Mouse (Mus musculus): ENCODE data around the gene Tbl2. TPM values are rescaled to one million over a fixed set of nuclear protein-coding genes. Genes with fewer than 3 reads are reported as not detected.

Tbl2 gene
- polyA plus RNA-seq, 1 experiment from 2014 or later: 15.3 TPM

DNA sequence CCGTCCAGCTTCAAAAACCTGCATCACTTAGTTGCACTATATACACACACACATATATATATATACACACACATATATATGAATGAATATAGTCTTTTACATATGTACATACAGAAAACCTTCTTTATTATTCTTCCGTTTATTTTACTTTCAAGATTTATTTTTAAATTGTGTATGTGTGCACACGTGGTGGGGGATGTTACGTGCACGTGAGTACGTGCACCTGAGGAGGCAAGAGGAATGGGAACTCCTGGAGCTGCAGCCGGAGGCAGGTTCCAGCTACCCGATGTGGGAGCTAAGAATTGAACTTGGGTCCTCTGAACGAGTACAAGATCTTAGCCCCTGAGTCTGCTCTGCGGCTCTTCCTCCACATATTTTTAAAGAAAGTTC is 36.8 kb downstream of the Tbl2 start:
- Histone ChIP-seq H3K4me2 (ENCODE audit: low read length) (peak overlapping the region; percentile 80), H3K4me1 (ENCODE audit: control insufficient read depth, insufficient read depth, low read length) (peaks cover 21% of the 10 kb centered on the region), H3K9ac (replicated peaks; ENCODE audit: low read length) (peak overlapping the region; percentile 94), H3K27me3 (ENCODE audit: control insufficient read depth, insufficient read depth, low read length) (no peaks in the 10 kb centered on the region), H3K36me3 (ENCODE audit: control insufficient read depth, insufficient read depth, low read length) (peaks cover 25% of the 10 kb centered on the region), H3K27ac (replicated peaks; ENCODE audit: low read depth, low read length) (peak overlapping the region; percentile 94), H3K4me3 (replicated peaks; ENCODE audit: low read depth, low read length) (peak overlapping the region; percentile 97), H3K9me3 (ENCODE audit: control insufficient read depth, low read length) (no peaks in the 10 kb centered on the region)
- ATAC-seq (ENCODE audit: low FRiP score, low TSS enrichment): no peak
- no peak for DNase-seq
- 20% methylated on average over 10 of the region's 10 CpGs for WGBS

GRCm38 (mm10) chr5:135186621-135187348 is 37.3 kb downstream of the Tbl2 start, which contains the start of gene Baz1b:
TSS of gene Baz1b (plus strand) at chr5:135187264.
- H3K9ac ChIP-seq (replicated peaks; ENCODE audit: low read length): peak within 1 kb of the TSS; percentile 94
- peak within 1 kb of the TSS; percentile 94 for H3K27ac ChIP-seq (replicated peaks; ENCODE audit: low read depth, low read length)
- DNase-seq (peak; percentile 99), ATAC-seq (ENCODE audit: low FRiP score, low TSS enrichment) (peak; percentile 96)
- peak within 1 kb of the TSS; percentile 97 for H3K4me3 ChIP-seq (replicated peaks; ENCODE audit: low read depth, low read length)
- peaks cover 21% of the 10 kb centered on the region for H3K4me1 ChIP-seq (ENCODE audit: control insufficient read depth, insufficient read depth, low read length)
- H3K4me2 ChIP-seq (ENCODE audit: low read length): peak within 1 kb of the TSS; percentile 80
- H3K27me3 ChIP-seq (ENCODE audit: control insufficient read depth, insufficient read depth, low read length): no peaks in the 10 kb centered on the region
- no peaks in the 10 kb centered on the region for H3K9me3 ChIP-seq (ENCODE audit: control insufficient read depth, low read length)
- peaks cover 21% of the 10 kb centered on the region for H3K36me3 ChIP-seq (ENCODE audit: control insufficient read depth, insufficient read depth, low read length)
- under 1% methylated on average over 57 of the region's 57 CpGs for WGBS

- Histone ChIP-seq H3K27ac (replicated peaks; ENCODE audit: low read depth, low read length) (peak overlapping the region; percentile 94), H3K27me3 (ENCODE audit: control insufficient read depth, insufficient read depth, low read length) (no peaks in the 10 kb centered on the region), H3K9ac (replicated peaks; ENCODE audit: low read length) (peak overlapping the region; percentile 94), H3K9me3 (ENCODE audit: control insufficient read depth, low read length) (no peaks in the 10 kb centered on the region), H3K4me2 (ENCODE audit: low read length) (peak overlapping the region; percentile 80), H3K36me3 (ENCODE audit: control insufficient read depth, insufficient read depth, low read length) (peaks cover 13% of the 10 kb centered on the region; the same call in 1 of the 2 replicates), H3K4me1 (ENCODE audit: control insufficient read depth, insufficient read depth, low read length) (peaks cover 25% of the 10 kb centered on the region), H3K4me3 (replicated peaks; ENCODE audit: low read depth, low read length) (peak overlapping the region; percentile 97)
- DNase-seq (peak; percentile 50), ATAC-seq (ENCODE audit: low FRiP score, low TSS enrichment) (peak; percentile 72)
- WGBS: under 1% methylated on average over 95 of the region's 102 CpGs
Observed at GRCm38 (mm10) chr5:135187349-135188213, 38.1 kb downstream of the Tbl2 start.

GRCm38 (mm10) chr5:135188214-135188554 is 38.7 kb downstream of the Tbl2 start:
- H3K4me2 ChIP-seq (ENCODE audit: low read length): peak overlapping the region; percentile 80
- peak overlapping the region; percentile 94 for H3K9ac ChIP-seq (replicated peaks; ENCODE audit: low read length)
- no peaks in the 10 kb centered on the region for H3K27me3 ChIP-seq (ENCODE audit: control insufficient read depth, insufficient read depth, low read length)
- DNase-seq (no peak), ATAC-seq (ENCODE audit: low FRiP score, low TSS enrichment) (no peak)
- no peaks in the 10 kb centered on the region for H3K9me3 ChIP-seq (ENCODE audit: control insufficient read depth, low read length)
- H3K36me3 ChIP-seq (ENCODE audit: control insufficient read depth, insufficient read depth, low read length): peaks cover 9% of the 10 kb centered on the region; the same call in 1 of the 2 replicates
- H3K27ac ChIP-seq (replicated peaks; ENCODE audit: low read depth, low read length): peak overlapping the region; percentile 94
- peaks cover 27% of the 10 kb centered on the region for H3K4me1 ChIP-seq (ENCODE audit: control insufficient read depth, insufficient read depth, low read length)
- WGBS: 1% methylated on average over 8 of the region's 8 CpGs
- H3K4me3 ChIP-seq (replicated peaks; ENCODE audit: low read depth, low read length): peak overlapping the region; percentile 97

DNA sequence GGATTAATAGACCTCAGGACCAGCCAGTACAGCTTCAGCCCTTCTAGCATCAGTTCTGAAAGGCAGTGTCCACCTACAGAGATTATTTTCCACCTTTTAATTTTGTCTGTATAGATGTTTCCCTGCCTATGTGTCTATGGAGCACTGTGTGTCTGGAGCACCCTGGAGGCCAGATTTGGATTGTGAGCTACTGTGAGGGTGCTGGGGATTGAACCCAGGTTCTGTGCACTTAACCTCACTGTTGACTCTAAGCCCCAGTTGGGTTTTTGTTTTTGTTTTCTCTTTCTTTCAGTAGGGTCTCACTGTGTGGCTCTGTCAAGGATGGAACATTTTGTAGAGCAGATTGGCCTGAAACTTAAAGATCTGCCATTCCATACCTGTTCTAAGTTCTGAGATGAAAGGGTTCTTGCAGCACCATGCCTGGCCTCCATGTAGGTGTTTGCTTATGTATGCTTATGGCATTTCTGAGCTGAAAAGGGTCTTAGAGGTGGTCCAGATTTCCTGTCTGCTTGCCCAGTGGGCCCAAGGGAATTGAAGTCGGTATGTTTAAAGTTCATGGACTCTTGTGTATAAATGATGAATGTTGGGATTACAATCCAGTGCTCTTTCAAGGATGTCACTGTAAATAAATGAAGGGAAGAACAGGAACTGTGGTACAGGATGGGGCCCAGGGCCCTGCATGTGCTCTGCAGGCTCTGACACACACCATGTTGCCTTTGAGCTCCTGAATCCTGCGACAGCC is 40.0 kb downstream of the Tbl2 start:
- H3K27ac ChIP-seq (replicated peaks; ENCODE audit: low read depth, low read length): no peak overlapping the region
- no peaks in the 10 kb centered on the region for H3K9me3 ChIP-seq (ENCODE audit: control insufficient read depth, low read length)
- peaks cover 13% of the 10 kb centered on the region; the same call in 1 of the 2 replicates for H3K36me3 ChIP-seq (ENCODE audit: control insufficient read depth, insufficient read depth, low read length)
- WGBS: 71% methylated on average over 2 of the region's 2 CpGs
- peaks cover 27% of the 10 kb centered on the region for H3K4me1 ChIP-seq (ENCODE audit: control insufficient read depth, insufficient read depth, low read length)
- no peaks in the 10 kb centered on the region for H3K27me3 ChIP-seq (ENCODE audit: control insufficient read depth, insufficient read depth, low read length)
- peak overlapping the region; percentile 94; the same call in 1 of the 2 replicates for H3K9ac ChIP-seq (replicated peaks; ENCODE audit: low read length)
- ATAC-seq (ENCODE audit: low FRiP score, low TSS enrichment): no peak
- H3K4me3 ChIP-seq (replicated peaks; ENCODE audit: low read depth, low read length): peak overlapping the region; percentile 97
- no peak for DNase-seq
- peak overlapping the region; percentile 80 for H3K4me2 ChIP-seq (ENCODE audit: low read length)

GRCm38 (mm10) chr5:135191620-135192019 is 42.2 kb downstream of the Tbl2 start:
- DNase-seq (peak; percentile 87), ATAC-seq (ENCODE audit: low FRiP score, low TSS enrichment) (no peak)
- no peak overlapping the region for H3K9ac ChIP-seq (replicated peaks; ENCODE audit: low read length)
- 24% methylated on average over 2 of the region's 2 CpGs for WGBS
- no peak overlapping the region for H3K4me2 ChIP-seq (ENCODE audit: low read length)
- no peak overlapping the region for H3K4me3 ChIP-seq (replicated peaks; ENCODE audit: low read depth, low read length)
- peaks cover 19% of the 10 kb centered on the region; the same call in 1 of the 2 replicates for H3K36me3 ChIP-seq (ENCODE audit: control insufficient read depth, insufficient read depth, low read length)
- H3K27me3 ChIP-seq (ENCODE audit: control insufficient read depth, insufficient read depth, low read length): no peaks in the 10 kb centered on the region
- no peak overlapping the region for H3K27ac ChIP-seq (replicated peaks; ENCODE audit: low read depth, low read length)
- H3K4me1 ChIP-seq (ENCODE audit: control insufficient read depth, insufficient read depth, low read length): peaks cover 27% of the 10 kb centered on the region
- H3K9me3 ChIP-seq (ENCODE audit: control insufficient read depth, low read length): no peaks in the 10 kb centered on the region

- Histone ChIP-seq H3K9ac (replicated peaks; ENCODE audit: low read length) (no peak overlapping the region), H3K4me1 (ENCODE audit: control insufficient read depth, insufficient read depth, low read length) (peaks cover 27% of the 10 kb centered on the region), H3K27ac (replicated peaks; ENCODE audit: low read depth, low read length) (no peak overlapping the region), H3K4me3 (replicated peaks; ENCODE audit: low read depth, low read length) (no peak overlapping the region), H3K4me2 (ENCODE audit: low read length) (no peak overlapping the region), H3K27me3 (ENCODE audit: control insufficient read depth, insufficient read depth, low read length) (no peaks in the 10 kb centered on the region), H3K9me3 (ENCODE audit: control insufficient read depth, low read length) (no peaks in the 10 kb centered on the region), H3K36me3 (ENCODE audit: control insufficient read depth, insufficient read depth, low read length) (peaks cover 19% of the 10 kb centered on the region; the same call in 1 of the 2 replicates)
- ATAC-seq (ENCODE audit: low FRiP score, low TSS enrichment) (no peak), DNase-seq (no peak)
- 93% methylated on average over 1 of the region's 1 CpGs for WGBS
Observed at GRCm38 (mm10) chr5:135192431-135192830, 43.0 kb downstream of the Tbl2 start.

- no peak overlapping the region for H3K9ac ChIP-seq (replicated peaks; ENCODE audit: low read length)
- H3K9me3 ChIP-seq (ENCODE audit: control insufficient read depth, low read length): no peaks in the 10 kb centered on the region
- H3K36me3 ChIP-seq (ENCODE audit: control insufficient read depth, insufficient read depth, low read length): peaks cover 40% of the 10 kb centered on the region
- peaks cover 6% of the 10 kb centered on the region; the same call in 1 of the 2 replicates for H3K4me1 ChIP-seq (ENCODE audit: control insufficient read depth, insufficient read depth, low read length)
- H3K4me2 ChIP-seq (ENCODE audit: low read length): no peak overlapping the region
- no peaks in the 10 kb centered on the region for H3K27me3 ChIP-seq (ENCODE audit: control insufficient read depth, insufficient read depth, low read length)
- ATAC-seq (ENCODE audit: low FRiP score, low TSS enrichment): no peak
- no peak overlapping the region for H3K4me3 ChIP-seq (replicated peaks; ENCODE audit: low read depth, low read length)
- 91% methylated on average over 6 of the region's 6 CpGs for WGBS
- no peak overlapping the region for H3K27ac ChIP-seq (replicated peaks; ENCODE audit: low read depth, low read length)
- DNase-seq: no peak
Observed at GRCm38 (mm10) chr5:135196367-135196766, 46.9 kb downstream of the Tbl2 start.
